Mouse (Mus musculus) liver, embryonic 14.5 days (tissue): ENCODE data around the gene Dclre1c.

ENCODE experiments used
- CTCF ChIP-seq: IDR thresholded peaks from 2 replicates; pipeline ENCODE4 v1.5.1; 2016; ENCODE audit warnings: antibody characterized with exemption, low read depth, control low read depth
- EP300 ChIP-seq: IDR thresholded peaks from 2 replicates; pipeline ENCODE4 v1.6.1; 2016; ENCODE audit warnings: antibody characterized with exemption, low read depth

GRCm38 (mm10) chr2:3430956-3431355, 7.0 kb downstream of the Dclre1c start:
- TF ChIP-seq CTCF (no peak), EP300 (no peak)
